Mouse (Mus musculus) gonadal fat pad, adult 2 months (tissue): ENCODE results near the gene Sft2d1. TPM values are rescaled to one million over a fixed set of nuclear protein-coding genes. Genes with fewer than 3 reads are reported as not detected.
A peak's percentile ranks its signal among the peaks of the same experiment; 100 is the strongest.

Experiments
- DNase-seq: peaks from one replicate; pipeline ENCODE4 v3.0.0-alpha.2; 2012; ENCODE audit warnings: low read depth
- polyA plus RNA-seq: library from polyadenylated mRNA; depleted of rRNA; stranded (reverse); fragments of >200 nt; gene quantifications from 2 replicates; pipeline ENCODE4 v1.2.3, GENCODE M21; 2012; rRNA removed

The Sft2d1 gene
- polyA plus RNA-seq, 1 experiment = 69.9 TPM

GRCm38 (mm10) chr17:8361281-8362103, 50.6 kb downstream of the Sft2d1 start:
- no peak for DNase-seq

GRCm38 (mm10) chr17:8367514-8368480, 56.9 kb downstream of the Sft2d1 start:
- peak; percentile 6 for DNase-seq

- no peak for DNase-seq
These were observed 57.7 kb downstream of the Sft2d1 start for GRCm38 (mm10) chr17:8368570-8368969.

GRCm38 (mm10) chr17:8369171-8369570, 58.3 kb downstream of the Sft2d1 start:
- DNase-seq = no peak

GRCm38 (mm10) chr17:8370634-8371229, 59.8 kb downstream of the Sft2d1 start:
- DNase-seq = no peak

GRCm38 (mm10) chr17:8371834-8372233, 60.9 kb downstream of the Sft2d1 start:
- DNase-seq = no peak

GRCm38 (mm10) chr17:8372286-8373046, 61.6 kb downstream of the Sft2d1 start:
- peak; percentile 8 for DNase-seq

Other genes starting within 250 kb of the Sft2d1 start
- 1.2 and 3.1 TPM in 2 replicates for gene Gm49673, start 163.3 kb upstream of the Sft2d1 start, polyA plus RNA-seq
- 72.6 and 117 TPM in 2 replicates for gene Rnaset2a, start 163.0 kb upstream of the Sft2d1 start, polyA plus RNA-seq
- gene Fgfr1op, start 145.6 kb upstream of the Sft2d1 start, polyA plus RNA-seq = 3.7 TPM in 2 replicates
- 0.20 and 0.30 TPM in 2 replicates for gene Ccr6, start 75.1 kb upstream of the Sft2d1 start, polyA plus RNA-seq
- 313 and 529 TPM in 2 replicates for gene Mpc1, start 28.2 kb upstream of the Sft2d1 start, polyA plus RNA-seq
- 0.46 and 1.2 TPM in 2 replicates for gene Prr18, start 26.4 kb downstream of the Sft2d1 start, polyA plus RNA-seq
- gene T2, start 44.9 kb downstream of the Sft2d1 start, polyA plus RNA-seq = 1.3 and 1.8 TPM in 2 replicates
- gene T, start 123.3 kb downstream of the Sft2d1 start, polyA plus RNA-seq = 0.24 TPM in 1 of 2 replicates, not detected in the other
- gene Pde10a, start 214.3 kb downstream of the Sft2d1 start, polyA plus RNA-seq = 1.4 and 2.1 TPM in 2 replicates